Mouse (Mus musculus) CH12.LX (cell line): ENCODE results near the gene 2810408A11Rik. TPM values are rescaled to one million over a fixed set of nuclear protein-coding genes. Genes with fewer than 3 reads are reported as not detected.

Source experiments
- DNase-seq: peaks from one replicate; pipeline ENCODE4 v3.0.0-alpha.2; 2013; ENCODE audit errors: extremely low read depth
- H3K27ac ChIP-seq: 2 replicates; pipeline ENCODE4 v1.5.1; 2012; ENCODE audit warnings: low read depth, mild to moderate bottlenecking, control low read depth, moderate library complexity; ENCODE audit not compliant: insufficient read depth
- H3K27me3 ChIP-seq: replicated peaks from 2 replicates; pipeline ENCODE3; 2012; ENCODE audit warnings: inconsistent platforms
- H3K36me3 ChIP-seq, 2 experiments: replicated peaks in 1 of 2; 2 replicates each; pipeline versions ENCODE3 to v1.6.1; 2012; ENCODE audit warnings: inconsistent platforms in 1 of 2, low read length in 1 of 2, mild to moderate bottlenecking in 1 of 2, mixed read lengths in 1 of 2, moderate library complexity in 1 of 2; ENCODE audit not compliant: control insufficient read depth in 1 of 2, insufficient read depth in 1 of 2
- H3K4me1 ChIP-seq, 2 experiments: 2 replicates each; pipeline ENCODE4 v1.6.1; 2012; ENCODE audit warnings: inconsistent platforms in 1 of 2, moderate library complexity in 1 of 2; ENCODE audit not compliant: insufficient read depth in 2 of 2, control insufficient read depth in 1 of 2
- H3K4me2 ChIP-seq: 2 replicates; pipeline ENCODE4 v1.6.1; 2012; ENCODE audit warnings: low read depth, mild to moderate bottlenecking, control low read depth; ENCODE audit not compliant: poor library complexity, insufficient read depth, severe bottlenecking
- H3K4me3 ChIP-seq, 3 experiments: fragments of 150-350 bp in 1 of 3; sonication (generic) in 1 of 3; replicated peaks in 1 of 3; 2 replicates each; pipeline versions ENCODE3 to v1.5.1; 2011 to 2012; ENCODE audit warnings: low read depth in 2 of 3, low read length in 2 of 3, mild to moderate bottlenecking in 2 of 3, moderate library complexity in 2 of 3, control low read depth in 1 of 3, improper control_type of control experiment in 1 of 3, inconsistent platforms in 1 of 3, mixed read lengths in 1 of 3; ENCODE audit not compliant: poor library complexity in 1 of 3
- H3K79me2 ChIP-seq: replicated peaks from 2 replicates; pipeline ENCODE4 v1.6.1; 2012; ENCODE audit warnings: mild to moderate bottlenecking, moderate library complexity; ENCODE audit not compliant: control insufficient read depth, poor library complexity, insufficient read depth, severe bottlenecking; ENCODE audit errors: extremely low read depth
- H3K9ac ChIP-seq: 2 replicates; pipeline ENCODE4 v1.6.1; 2012; ENCODE audit warnings: low read depth, mild to moderate bottlenecking, control low read depth, moderate library complexity; ENCODE audit not compliant: insufficient read depth
- H3K9me3 ChIP-seq: replicated peaks from 2 replicates; pipeline ENCODE3; 2012; ENCODE audit warnings: low read length, inconsistent platforms, mixed read lengths
- BHLHE40 ChIP-seq: IDR thresholded peaks from 2 replicates; pipeline ENCODE4 v1.6.1; 2011; ENCODE audit warnings: mild to moderate bottlenecking, low read depth, low read length, improper control_type of control experiment
- CHD1 ChIP-seq: IDR thresholded peaks from 2 replicates; pipeline ENCODE4 v1.6.1; 2012; ENCODE audit warnings: low read depth, low read length, improper control_type of control experiment, inconsistent platforms
- CHD2 ChIP-seq: IDR thresholded peaks from 2 replicates; pipeline ENCODE4 v1.6.1; 2011; ENCODE audit warnings: low read length, improper control_type of control experiment
- CTCF ChIP-seq, 2 experiments: IDR thresholded peaks in 1 of 2; conservative IDR thresholded peaks in 1 of 2; 2 replicates each; pipeline ENCODE4 v1.5.1; 2011 to 2012; ENCODE audit warnings: low read depth in 2 of 2, low read length in 2 of 2, improper control_type of control experiment in 1 of 2, inconsistent platforms in 1 of 2, mild to moderate bottlenecking in 1 of 2, moderate library complexity in 1 of 2
- E2F4 ChIP-seq: IDR thresholded peaks from 2 replicates; pipeline ENCODE4 v1.6.1; 2011; ENCODE audit warnings: low read depth, low read length, improper control_type of control experiment; ENCODE audit not compliant: insufficient replicate concordance
- ELF1 ChIP-seq: IDR thresholded peaks from 2 replicates; pipeline ENCODE4 v1.6.1; 2014; ENCODE audit warnings: low read depth, mild to moderate bottlenecking, inconsistent platforms, low read length, improper control_type of control experiment
- ETS1 ChIP-seq: conservative IDR thresholded peaks from 2 replicates; pipeline ENCODE4 v1.6.1; 2012; ENCODE audit warnings: low read depth, mild to moderate bottlenecking, inconsistent platforms, low read length, improper control_type of control experiment, moderate library complexity
- HCFC1 ChIP-seq: IDR thresholded peaks from 2 replicates; pipeline ENCODE4 v1.6.1; 2012; ENCODE audit warnings: low read depth, mild to moderate bottlenecking, inconsistent platforms, low read length, improper control_type of control experiment
- IRF4 ChIP-seq: IDR thresholded peaks from 2 replicates; pipeline ENCODE4 v1.6.1; 2014; ENCODE audit warnings: low read depth, mild to moderate bottlenecking, inconsistent platforms, low read length, improper control_type of control experiment
- JUN ChIP-seq: IDR thresholded peaks from 2 replicates; pipeline ENCODE4 v1.6.1; 2011; ENCODE audit warnings: low read depth, mild to moderate bottlenecking, low read length, improper control_type of control experiment, moderate library complexity; ENCODE audit not compliant: insufficient read depth
- MAX ChIP-seq: IDR thresholded peaks from 2 replicates; pipeline ENCODE4 v1.6.1; 2011; ENCODE audit warnings: low read length, improper control_type of control experiment
- MAZ ChIP-seq: IDR thresholded peaks from 2 replicates; pipeline ENCODE4 v1.6.1; 2012; ENCODE audit warnings: low read depth, mild to moderate bottlenecking, inconsistent platforms, low read length, improper control_type of control experiment, moderate library complexity
- MEF2A ChIP-seq: IDR thresholded peaks from 2 replicates; pipeline ENCODE4 v1.6.1; 2014; ENCODE audit warnings: low read depth, mild to moderate bottlenecking, inconsistent platforms, low read length, improper control_type of control experiment, borderline replicate concordance
- MXI1 ChIP-seq: IDR thresholded peaks from 2 replicates; pipeline ENCODE4 v1.6.1; 2011; ENCODE audit warnings: mild to moderate bottlenecking, low read depth, low read length, improper control_type of control experiment
- NRF1 ChIP-seq: IDR thresholded peaks from 2 replicates; pipeline ENCODE4 v1.6.1; 2014; ENCODE audit warnings: low read depth, mild to moderate bottlenecking, inconsistent platforms, low read length, improper control_type of control experiment, moderate library complexity
- PAX5 ChIP-seq: IDR thresholded peaks from 2 replicates; pipeline ENCODE4 v1.6.1; 2012; ENCODE audit warnings: low read length, inconsistent platforms, mixed read lengths
- POLR2A ChIP-seq: IDR thresholded peaks from 2 replicates; pipeline ENCODE4 v1.6.1; 2011; ENCODE audit warnings: low read depth, mild to moderate bottlenecking, improper control_type of control experiment, low read length
- RAD21 ChIP-seq: IDR thresholded peaks from 2 replicates; pipeline ENCODE4 v1.6.1; 2011; ENCODE audit warnings: low read depth, mild to moderate bottlenecking, low read length, improper control_type of control experiment, moderate library complexity
- RCOR1 ChIP-seq: conservative IDR thresholded peaks from 2 replicates; pipeline ENCODE4 v1.6.1; 2012; ENCODE audit warnings: low read depth, mild to moderate bottlenecking, inconsistent platforms, low read length, improper control_type of control experiment
- SMC3 ChIP-seq: IDR thresholded peaks from 2 replicates; pipeline ENCODE4 v1.6.1; 2011; ENCODE audit warnings: low read depth, low read length, improper control_type of control experiment
- TBP ChIP-seq: conservative IDR thresholded peaks from 2 replicates; pipeline ENCODE4 v1.6.1; 2011; ENCODE audit warnings: low read depth, low read length, improper control_type of control experiment
- TCF12 ChIP-seq: IDR thresholded peaks from 2 replicates; pipeline ENCODE4 v1.6.1; 2014; ENCODE audit warnings: low read depth, mild to moderate bottlenecking, inconsistent platforms, low read length, improper control_type of control experiment
- USF1 ChIP-seq: IDR thresholded peaks from 2 replicates; pipeline ENCODE4 v1.6.1; 2014; ENCODE audit warnings: low read depth, mild to moderate bottlenecking, inconsistent platforms, low read length, improper control_type of control experiment
- ZKSCAN1 ChIP-seq: IDR thresholded peaks from 2 replicates; pipeline ENCODE4 v1.6.1; 2012; ENCODE audit warnings: low read depth, inconsistent platforms, low read length, improper control_type of control experiment, borderline replicate concordance
- ZMIZ1 ChIP-seq: IDR thresholded peaks from 2 replicates; pipeline ENCODE4 v1.6.1; 2012; ENCODE audit warnings: low read depth, mild to moderate bottlenecking, inconsistent platforms, low read length, improper control_type of control experiment
- dilution Hi-C: fragments of 300-500 bp; cut with MboI; formaldehyde crosslinking; loops from 2 replicates; pipeline ENCODE4 v1.14.3; 2020; ENCODE audit warnings: low sequenced_read_pairs; ENCODE audit not compliant: extremely low pct_unique_long_range_greater_than_20kb, extremely low pct_ligation_motif_present
- in situ Hi-C: fragments of 300-500 bp; cut with MboI; formaldehyde crosslinking; loops from 3 replicates; pipeline ENCODE4 v1.14.3; 2019; ENCODE audit warnings: low sequenced_read_pairs, low pct_ligation_motif_present, low pct_unique_long_range_greater_than_20kb, mixed read lengths
- polyA plus RNA-seq: library from polyadenylated mRNA; unstranded; fragments of >175 nt; gene quantifications from 2 replicates; pipeline ENCODE4 v1.2.1, GENCODE M21; 2012; ENCODE audit warnings: low read depth; ENCODE audit not compliant: insufficient read length
- total RNA-seq, 2 experiments: library from RNA; depleted of rRNA; stranded (reverse); fragments of 300-350 nt in 1 of 2; fragments of >200 nt in 1 of 2; gene quantifications; 2 replicates each; pipeline ENCODE4 v1.2.3; 2012 to 2014

The 2810408A11Rik gene
- total and polyA plus RNA-seq, 3 experiments, result 0.33 to 0.86 (median 0.59) TPM

DNA sequence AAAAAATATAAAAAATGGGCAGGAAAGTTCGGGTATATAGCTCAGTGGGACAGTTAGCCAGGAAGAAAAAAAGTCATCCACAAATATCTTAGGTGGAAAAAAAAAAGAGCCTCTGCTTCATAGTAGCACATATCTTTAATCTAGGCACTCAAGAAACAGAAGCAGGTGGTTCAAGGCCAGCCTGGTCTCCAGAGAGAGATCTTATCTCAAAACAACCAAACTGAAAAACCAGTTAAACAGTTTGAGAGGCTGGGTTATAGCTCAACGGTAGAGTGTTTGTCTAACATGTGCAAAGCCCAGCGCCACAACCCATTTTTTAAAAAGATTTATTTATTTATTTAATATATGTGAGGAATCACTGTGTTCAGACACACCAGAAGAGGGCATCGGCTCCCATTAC, 32.3 kb upstream of the 2810408A11Rik start:
- Histone ChIP-seq H3K79me2 (no peaks in the 10 kb centered on the region), H3K36me3 (no peaks in the 10 kb centered on the region), H3K4me2 (no peak overlapping the region), H3K9ac (no peak overlapping the region), H3K4me1 (peaks cover 5 to 63% of the 10 kb centered on the region in 2 experiments), H3K27ac (no peak overlapping the region), H3K27me3 (peaks cover 39% of the 10 kb centered on the region), H3K9me3 (no peaks in the 10 kb centered on the region), H3K4me3 (no peak overlapping the region)
- dilution Hi-C loops, result no loop called here
- TF ChIP-seq MXI1 (no peak), MAZ (no peak), ZMIZ1 (no peak), IRF4 (no peak), E2F4 (no peak), MAX (no peak), TBP (no peak), POLR2A (no peak), SMC3 (no peak), CHD2 (no peak)
- no peak for DNase-seq
- in situ Hi-C loops, result no loop called here

- TF ChIP-seq RAD21, result peak; percentile 31
- TF ChIP-seq RCOR1, result no peak
- peak; percentile 44 to 65; a peak in 3 of 4 replicates for TF ChIP-seq CTCF (conservative IDR thresholded peaks at IDR 0.05 in 1 of 2, IDR thresholded peaks at IDR 0.05 in 1 of 2; ENCODE audit: low read depth in 2 of 2, low read length in 2 of 2)
- TF ChIP-seq, all 38 proteins: peak for 2
- in situ Hi-C loops, result no loop called here
- no peaks in the 10 kb centered on the region for H3K36me3 ChIP-seq
- peaks cover 6 to 60% of the 10 kb centered on the region in 2 experiments for H3K4me1 ChIP-seq
- dilution Hi-C loops, result no loop called here
- no peak overlapping the region for H3K4me3 ChIP-seq
- H3K27ac ChIP-seq, result no peak overlapping the region
- H3K4me2 ChIP-seq, result no peak overlapping the region
- no peaks in the 10 kb centered on the region for H3K79me2 ChIP-seq
- peak; percentile 52 for DNase-seq
- H3K27me3 ChIP-seq, result peaks cover 31% of the 10 kb centered on the region
- no peak overlapping the region for H3K9ac ChIP-seq
- H3K9me3 ChIP-seq, result no peaks in the 10 kb centered on the region
These were observed 31.5 kb upstream of the 2810408A11Rik start for GRCm38 (mm10) chr11:69932254-69932653.

GRCm38 (mm10) chr11:69931769-69932168, 31.0 kb upstream of the 2810408A11Rik start:
- TF ChIP-seq ZKSCAN1 (no peak), BHLHE40 (no peak), TBP (no peak), RAD21 (no peak), MXI1 (no peak), TCF12 (no peak), USF1 (no peak), CHD1 (no peak), PAX5 (no peak), ETS1 (no peak), JUN (no peak), NRF1 (no peak), ELF1 (no peak), HCFC1 (no peak), RCOR1 (no peak), IRF4 (no peak), MAX (no peak), MEF2A (no peak), ZMIZ1 (no peak)
- peaks cover 6 to 56% of the 10 kb centered on the region in 2 experiments for H3K4me1 ChIP-seq
- no peaks in the 10 kb centered on the region for H3K36me3 ChIP-seq
- no peaks in the 10 kb centered on the region for H3K79me2 ChIP-seq
- H3K27ac ChIP-seq, result no peak overlapping the region
- H3K9me3 ChIP-seq, result no peaks in the 10 kb centered on the region
- DNase-seq, result no peak
- H3K9ac ChIP-seq, result no peak overlapping the region
- no peak overlapping the region for H3K4me3 ChIP-seq
- H3K27me3 ChIP-seq, result peaks cover 26% of the 10 kb centered on the region
- in situ Hi-C loops (no loop called here), dilution Hi-C loops (no loop called here)
- no peak overlapping the region for H3K4me2 ChIP-seq
